Mouse (Mus musculus) hindbrain, embryonic 16.5 days (tissue): ENCODE results near the gene Gm4131. TPM values are rescaled to one million over a fixed set of nuclear protein-coding genes. Genes with fewer than 3 reads are reported as not detected.
A peak's percentile ranks its signal among the peaks of the same experiment; 100 is the strongest.

Source experiments
- ATAC-seq: fragments of 200-750 bp; cut with Nextera tagmentation; 2 replicates; pipeline ENCODE4 v1.8.0; 2017; ENCODE audit warnings: moderate TSS enrichment, moderate library complexity
- H3K27ac ChIP-seq: fragments of 300-500 bp; sonication (generic); 2 replicates; pipeline ENCODE4 v1.5.1; 2014; ENCODE audit warnings: low read depth, mild to moderate bottlenecking, control low read depth, low read length, moderate library complexity
- H3K27me3 ChIP-seq: fragments of 300-500 bp; sonication (generic); replicated peaks from 2 replicates; pipeline ENCODE4 v1.6.1; 2014; ENCODE audit warnings: low read length; ENCODE audit not compliant: control insufficient read depth, insufficient read depth
- H3K36me3 ChIP-seq: fragments of 300-500 bp; sonication (generic); 2 replicates; pipeline ENCODE4 v1.6.1; 2014; ENCODE audit warnings: mild to moderate bottlenecking, low read length, moderate library complexity, mixed read lengths; ENCODE audit not compliant: control insufficient read depth, insufficient read depth
- H3K4me1 ChIP-seq: fragments of 300-500 bp; sonication (generic); 2 replicates; pipeline ENCODE4 v1.6.1; 2014; ENCODE audit warnings: low read depth, low read length; ENCODE audit not compliant: control insufficient read depth, insufficient read depth
- H3K4me2 ChIP-seq: fragments of 300-500 bp; sonication (generic); 2 replicates; pipeline ENCODE4 v1.6.1; 2014; ENCODE audit warnings: mild to moderate bottlenecking, low read length, control low read depth, moderate library complexity
- H3K4me3 ChIP-seq: fragments of 300-500 bp; sonication (generic); 2 replicates; pipeline ENCODE4 v1.5.1; 2014; ENCODE audit warnings: mild to moderate bottlenecking, low read length, control low read depth, moderate library complexity
- H3K9ac ChIP-seq: fragments of 300-500 bp; sonication (generic); 2 replicates; pipeline ENCODE4 v1.6.1; 2014; ENCODE audit warnings: low read depth, mild to moderate bottlenecking, control low read depth, low read length, moderate library complexity
- H3K9me3 ChIP-seq: fragments of 300-500 bp; sonication (generic); 2 replicates; pipeline ENCODE4 v1.6.1; 2014; ENCODE audit warnings: mild to moderate bottlenecking, low read length, moderate library complexity; ENCODE audit not compliant: control insufficient read depth
- WGBS: fragments of 180-500 bp; shearing (Covaris S2); extraction: QIAGEN DNeasy Blood & Tissue Kit; methylation state at CpG from one replicate; pipeline ENCODE4 v1.1.7; 2014; 5-methylcytosine and 5-hydroxymethylcytosine counted together
- polyA plus RNA-seq: library from polyadenylated mRNA; unstranded; fragments of >200 nt; fragmentation: Nextera tagmentation; extraction: Ambion mirVana; gene quantifications from 2 replicates; pipeline ENCODE4 v1.2.1, GENCODE M21; 2015

The Gm4131 gene
- polyA plus RNA-seq, 1 experiment from 2014 or later = 0.23 TPM

- no peak for ATAC-seq
- 71% methylated on average over 5 of the region's 5 CpGs for WGBS
These were observed 29.7 kb downstream of the Gm4131 start for GRCm38 (mm10) chr14:62536988-62537387.

GRCm38 (mm10) chr14:62536127-62536526, 30.6 kb downstream of the Gm4131 start:
- no peak overlapping the region for H3K27ac ChIP-seq
- H3K36me3 ChIP-seq = no peaks in the 10 kb centered on the region
- H3K4me3 ChIP-seq = no peak overlapping the region
- H3K9ac ChIP-seq = no peak overlapping the region
- WGBS = 51% methylated on average over 5 of the region's 5 CpGs
- no peaks in the 10 kb centered on the region for H3K4me1 ChIP-seq
- no peaks in the 10 kb centered on the region for H3K27me3 ChIP-seq
- no peaks in the 10 kb centered on the region for H3K9me3 ChIP-seq
- ATAC-seq = 0 out of 2 replicates have a peak, but pooled peaks have one; percentile 34
- no peak overlapping the region for H3K4me2 ChIP-seq

More at GRCm38 (mm10) chr14:62536988-62537387, 29.7 kb downstream of the Gm4131 start:
- no peaks in the 10 kb centered on the region for H3K9me3 ChIP-seq
- no peak overlapping the region for H3K4me2 ChIP-seq
- H3K27me3 ChIP-seq = no peaks in the 10 kb centered on the region
- H3K9ac ChIP-seq = no peak overlapping the region
- H3K4me3 ChIP-seq = no peak overlapping the region
- no peaks in the 10 kb centered on the region for H3K36me3 ChIP-seq
- no peak overlapping the region for H3K27ac ChIP-seq
- no peaks in the 10 kb centered on the region for H3K4me1 ChIP-seq

DNA sequence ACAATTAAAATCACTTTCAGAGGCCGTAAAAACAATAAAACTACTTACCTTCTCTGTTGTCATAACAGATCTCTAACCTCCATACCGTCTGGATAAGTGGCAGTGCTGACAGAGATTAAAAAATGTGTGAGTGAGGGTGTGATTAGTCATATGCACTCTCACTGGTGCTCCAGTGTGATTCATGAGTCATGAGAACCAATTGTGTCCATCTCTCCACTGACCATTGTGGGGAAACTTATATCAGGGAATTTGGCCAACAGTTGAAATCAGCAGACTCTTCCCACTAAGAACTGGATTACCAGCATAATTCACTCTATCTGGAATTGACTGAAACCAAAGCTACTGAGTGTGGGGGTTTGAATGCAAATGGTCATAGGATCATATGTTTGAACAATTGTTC, 35.8 kb downstream of the Gm4131 start:
- Histone ChIP-seq H3K36me3 (no peaks in the 10 kb centered on the region), H3K27ac (no peak overlapping the region), H3K4me2 (no peak overlapping the region), H3K27me3 (no peaks in the 10 kb centered on the region), H3K9ac (no peak overlapping the region), H3K4me1 (no peaks in the 10 kb centered on the region), H3K4me3 (no peak overlapping the region), H3K9me3 (no peaks in the 10 kb centered on the region)
- ATAC-seq = no peak
- WGBS = 86% methylated on average over 2 of the region's 2 CpGs

DNA sequence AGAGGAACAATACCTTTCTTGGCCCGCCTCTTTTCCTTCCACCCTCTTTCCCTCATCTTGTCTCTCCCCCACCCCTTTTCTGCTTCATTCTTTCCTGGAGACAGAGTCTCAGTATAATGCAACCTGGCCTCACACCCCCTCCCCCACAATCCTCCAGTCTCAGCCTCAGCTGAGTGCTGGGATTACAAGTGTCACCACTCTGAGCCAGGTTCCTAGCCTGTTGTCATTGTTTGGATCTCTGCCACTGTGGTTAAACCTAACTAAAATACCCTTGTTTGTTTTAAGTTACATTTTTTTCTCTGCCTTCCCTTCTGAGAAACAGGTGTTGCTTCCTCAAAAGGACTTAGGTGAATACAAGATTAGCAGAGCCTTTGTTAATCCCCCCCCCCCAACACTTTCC, 53.9 kb downstream of the Gm4131 start:
- H3K27me3 ChIP-seq = no peaks in the 10 kb centered on the region
- H3K4me2 ChIP-seq = no peak overlapping the region
- H3K27ac ChIP-seq = no peak overlapping the region
- no peaks in the 10 kb centered on the region for H3K36me3 ChIP-seq
- no peaks in the 10 kb centered on the region for H3K9me3 ChIP-seq
- H3K4me1 ChIP-seq = no peaks in the 10 kb centered on the region
- ATAC-seq = no peak
- WGBS = 71% methylated on average over 1 of the region's 1 CpGs
- H3K9ac ChIP-seq = no peak overlapping the region
- H3K4me3 ChIP-seq = no peak overlapping the region

DNA sequence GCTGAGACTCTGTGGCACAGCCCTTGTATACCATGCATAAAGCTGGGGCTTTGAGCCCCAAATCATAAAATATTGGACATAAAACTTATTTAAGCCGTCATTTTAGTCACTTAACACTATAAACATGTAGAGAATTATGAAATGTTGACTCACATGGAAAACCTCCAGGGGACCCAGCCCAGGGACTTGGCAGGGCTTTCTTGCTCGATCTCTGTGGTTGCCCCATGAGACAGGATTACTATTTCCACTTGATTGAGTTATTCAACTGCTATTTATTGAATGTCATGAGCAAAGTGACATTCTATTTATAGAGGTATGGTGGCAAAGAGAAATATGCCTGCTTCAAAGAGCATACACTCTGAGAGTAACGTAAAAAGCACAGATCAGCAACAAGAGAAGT, 57.4 kb downstream of the Gm4131 start:
- WGBS = 61% methylated on average over 3 of the region's 3 CpGs
- no peak for ATAC-seq

GRCm38 (mm10) chr14:62506261-62506660, 60.5 kb downstream of the Gm4131 start:
- no peaks in the 10 kb centered on the region for H3K9me3 ChIP-seq
- no peak overlapping the region for H3K4me3 ChIP-seq
- no peak overlapping the region for H3K9ac ChIP-seq
- H3K36me3 ChIP-seq = no peaks in the 10 kb centered on the region
- H3K27ac ChIP-seq = no peak overlapping the region
- H3K27me3 ChIP-seq = no peaks in the 10 kb centered on the region
- no peaks in the 10 kb centered on the region for H3K4me1 ChIP-seq
- H3K4me2 ChIP-seq = no peak overlapping the region
- WGBS = 79% methylated on average over 3 of the region's 3 CpGs
- ATAC-seq = no peak

More for the DNA sequence above, 57.4 kb downstream of the Gm4131 start:
- Histone ChIP-seq H3K27me3 (no peaks in the 10 kb centered on the region), H3K27ac (no peak overlapping the region), H3K36me3 (no peaks in the 10 kb centered on the region), H3K4me3 (no peak overlapping the region), H3K9me3 (no peaks in the 10 kb centered on the region), H3K4me2 (no peak overlapping the region), H3K4me1 (no peaks in the 10 kb centered on the region), H3K9ac (no peak overlapping the region)

GRCm38 (mm10) chr14:62497391-62497790, 69.3 kb downstream of the Gm4131 start:
- WGBS = 82% methylated on average over 7 of the region's 7 CpGs
- Histone ChIP-seq H3K4me3 (no peak overlapping the region), H3K4me1 (no peaks in the 10 kb centered on the region), H3K4me2 (no peak overlapping the region), H3K27me3 (no peaks in the 10 kb centered on the region), H3K9me3 (no peaks in the 10 kb centered on the region), H3K36me3 (no peaks in the 10 kb centered on the region), H3K9ac (no peak overlapping the region), H3K27ac (no peak overlapping the region)
- ATAC-seq = no peak

- 81% methylated on average over 1 of the region's 1 CpGs for WGBS
- peaks cover 6% of the 10 kb centered on the region; the same call in 1 of the 2 replicates for H3K4me1 ChIP-seq
- H3K27me3 ChIP-seq = no peaks in the 10 kb centered on the region
- ATAC-seq = no peak
- H3K9me3 ChIP-seq = no peaks in the 10 kb centered on the region
- H3K4me2 ChIP-seq = no peak overlapping the region
- H3K27ac ChIP-seq = no peak overlapping the region
- no peak overlapping the region for H3K9ac ChIP-seq
- no peaks in the 10 kb centered on the region for H3K36me3 ChIP-seq
- no peak overlapping the region for H3K4me3 ChIP-seq
These were observed 70.2 kb downstream of the Gm4131 start for GRCm38 (mm10) chr14:62496501-62496900.

GRCm38 (mm10) chr14:62493456-62493855, 73.3 kb downstream of the Gm4131 start:
- no peaks in the 10 kb centered on the region for H3K36me3 ChIP-seq
- no peak for ATAC-seq
- WGBS = 70% methylated on average over 5 of the region's 5 CpGs
- no peak overlapping the region for H3K9ac ChIP-seq
- no peak overlapping the region for H3K4me3 ChIP-seq
- H3K4me2 ChIP-seq = no peak overlapping the region
- H3K27me3 ChIP-seq = no peaks in the 10 kb centered on the region
- peaks cover 6% of the 10 kb centered on the region; the same call in 1 of the 2 replicates for H3K4me1 ChIP-seq
- H3K27ac ChIP-seq = no peak overlapping the region
- H3K9me3 ChIP-seq = no peaks in the 10 kb centered on the region
